Mouse (Mus musculus) intestine, embryonic 15.5 days (tissue): ENCODE results near the gene Gm2174. TPM values are rescaled to one million over a fixed set of nuclear protein-coding genes. Genes with fewer than 3 reads are reported as not detected.

ENCODE experiments used
- polyA plus RNA-seq: library from polyadenylated mRNA; unstranded; fragments of >200 nt; fragmentation: Nextera tagmentation; extraction: Ambion mirVana; gene quantifications from 2 replicates; pipeline ENCODE4 v1.2.1, GENCODE M21; 2015

Gene Gm2174
- polyA plus RNA-seq, 1 experiment from 2014 or later: 3.1 TPM

Other genes with a start within 250 kb of the Gm2174 start
- not detected in 2 replicates for gene Gm773, start 235.1 kb upstream of the Gm2174 start, polyA plus RNA-seq
- gene Zfp449, start 101.6 kb upstream of the Gm2174 start, polyA plus RNA-seq: 5.7 and 6.1 TPM in 2 replicates
- 5.9 and 6.7 TPM in 2 replicates for gene Smim10l2a, start 73.4 kb upstream of the Gm2174 start, polyA plus RNA-seq
- 20.8 and 20.9 TPM in 2 replicates for gene Ints6l, start 6.9 kb downstream of the Gm2174 start, polyA plus RNA-seq
- gene Gm10477, start 76.8 kb downstream of the Gm2174 start, polyA plus RNA-seq: not detected in 2 replicates
- gene Gm648, start 101.6 kb downstream of the Gm2174 start, polyA plus RNA-seq: 0.14 TPM in 1 of 2 replicates, not detected in the other
- 21.4 and 24.3 TPM in 2 replicates for gene Mmgt1, start 150.1 kb downstream of the Gm2174 start, polyA plus RNA-seq
- 9.4 and 11.3 TPM in 2 replicates for gene Slc9a6, start 161.8 kb downstream of the Gm2174 start, polyA plus RNA-seq